Mouse (Mus musculus): ENCODE results near the gene Tnfrsf11a.

GRCm38 (mm10) chr1:105876589-105876988, 96.1 kb downstream of the Tnfrsf11a start:
- TF ChIP-seq CTCF (IDR thresholded peaks at IDR 0.05; ENCODE audit: low read depth, low read length) = no peak
- TF ChIP-seq POLR2A (IDR thresholded peaks at IDR 0.05; ENCODE audit: extremely low read depth, insufficient read depth, low read length) = no peak

All from liver, adult 2 months (tissue).